Mouse (Mus musculus) lung, postnatal 0 days (tissue): ENCODE measurements around the gene Cracr2b. TPM values are rescaled to one million over a fixed set of nuclear protein-coding genes. Genes with fewer than 3 reads are reported as not detected.

Experiments used
- ATAC-seq: fragments of 200-750 bp; cut with Nextera tagmentation; 2 replicates; pipeline ENCODE4 v1.8.0; 2017; ENCODE audit warnings: moderate library complexity
- DNase-seq: peaks from one replicate; pipeline ENCODE4 v3.0.0-alpha.2; 2016; ENCODE audit warnings: low spot score
- H3K27ac ChIP-seq: fragments of 300-500 bp; sonication (generic); 2 replicates; pipeline ENCODE4 v1.5.1; 2014; ENCODE audit warnings: antibody characterized with exemption, mild to moderate bottlenecking, low read length, mixed read lengths
- H3K27me3 ChIP-seq: fragments of 300-500 bp; sonication (generic); replicated peaks from 2 replicates; pipeline ENCODE4 v1.6.1; 2014; ENCODE audit warnings: low read length, mixed read lengths; ENCODE audit not compliant: insufficient read depth
- H3K36me3 ChIP-seq: fragments of 300-500 bp; sonication (generic); 2 replicates; pipeline ENCODE4 v1.6.1; 2014; ENCODE audit warnings: low read length, mixed read lengths; ENCODE audit not compliant: insufficient read depth
- H3K4me1 ChIP-seq: fragments of 300-500 bp; sonication (generic); 2 replicates; pipeline ENCODE4 v1.6.1; 2014; ENCODE audit warnings: antibody characterized with exemption, low read depth, low read length, mixed read lengths; ENCODE audit not compliant: insufficient read depth
- H3K4me2 ChIP-seq: fragments of 300-500 bp; sonication (generic); replicated peaks from 2 replicates; pipeline ENCODE4 v1.6.1; 2014; ENCODE audit warnings: low read depth, mild to moderate bottlenecking, low read length, moderate library complexity, mixed read lengths
- H3K4me3 ChIP-seq: fragments of 300-500 bp; sonication (generic); 2 replicates; pipeline ENCODE4 v1.5.1; 2014; ENCODE audit warnings: low read depth, low read length
- H3K9ac ChIP-seq: fragments of 300-500 bp; sonication (generic); replicated peaks from 2 replicates; pipeline ENCODE4 v1.6.1; 2014; ENCODE audit warnings: low read depth, mild to moderate bottlenecking
- H3K9me3 ChIP-seq: fragments of 300-500 bp; sonication (generic); 2 replicates; pipeline ENCODE4 v1.6.1; 2016; ENCODE audit warnings: low read length, mixed read lengths
- CTCF ChIP-seq: IDR thresholded peaks from 2 replicates; pipeline ENCODE4 v1.5.1; 2016; ENCODE audit warnings: antibody characterized with exemption, mild to moderate bottlenecking
- EP300 ChIP-seq: IDR thresholded peaks from 2 replicates; pipeline ENCODE4 v1.6.1; 2016; ENCODE audit warnings: antibody characterized with exemption, mild to moderate bottlenecking, control low read depth
- WGBS: fragments of 180-500 bp; shearing (Covaris S2); extraction: QIAGEN DNeasy Blood & Tissue Kit; methylation state at CpG from one replicate; pipeline ENCODE4 v1.1.7; 2014; 5-methylcytosine and 5-hydroxymethylcytosine counted together
- polyA plus RNA-seq: library from polyadenylated mRNA; unstranded; fragments of >200 nt; fragmentation: Nextera tagmentation; extraction: Ambion mirVana; gene quantifications from 2 replicates; pipeline ENCODE4 v1.2.1, GENCODE M21; 2015

The Cracr2b gene
- polyA plus RNA-seq, 1 experiment from 2014 or later, result 74.9 TPM

GRCm38 (mm10) chr7:141495940-141496339 is 35.0 kb downstream of the Cracr2b start:
- Histone ChIP-seq H3K27ac (no peak overlapping the region), H3K4me3 (no peak overlapping the region), H3K4me1 (no peaks in the 10 kb centered on the region), H3K4me2 (no peak overlapping the region), H3K9me3 (no peaks in the 10 kb centered on the region), H3K27me3 (no peaks in the 10 kb centered on the region), H3K9ac (no peak overlapping the region), H3K36me3 (no peaks in the 10 kb centered on the region; the same call in 1 of the 2 replicates)
- no peak for TF ChIP-seq EP300
- no peak for TF ChIP-seq CTCF
- WGBS, result 76% methylated on average over 4 of the region's 4 CpGs
- no peak for ATAC-seq
- no peak for DNase-seq

DNA sequence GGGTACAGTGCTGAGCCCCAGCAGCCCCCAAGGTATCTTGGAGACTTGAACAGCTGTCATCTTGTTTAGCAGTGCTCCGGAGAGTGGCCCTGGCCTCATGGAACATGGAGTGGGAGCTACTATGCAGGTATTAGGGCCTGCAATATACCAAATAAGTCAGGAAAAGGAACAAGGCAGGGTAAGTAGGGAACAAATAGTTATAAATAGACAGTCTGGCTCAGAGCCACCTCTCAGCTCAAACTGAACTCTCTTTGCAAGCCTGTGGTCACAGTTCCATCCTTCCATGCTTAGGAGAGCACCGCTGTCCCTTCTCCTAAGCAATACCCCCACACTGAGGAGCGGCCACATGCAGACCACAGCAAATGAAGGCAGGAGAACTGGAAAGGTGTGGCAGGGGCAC is 36.7 kb downstream of the Cracr2b start:
- Histone ChIP-seq H3K9ac (no peak overlapping the region), H3K4me3 (no peak overlapping the region), H3K4me1 (no peaks in the 10 kb centered on the region), H3K27ac (no peak overlapping the region), H3K9me3 (no peaks in the 10 kb centered on the region), H3K27me3 (no peaks in the 10 kb centered on the region), H3K36me3 (no peaks in the 10 kb centered on the region; the same call in 1 of the 2 replicates), H3K4me2 (no peak overlapping the region)
- DNase-seq (no peak), ATAC-seq (no peak)
- 92% methylated on average over 3 of the region's 3 CpGs for WGBS
- TF ChIP-seq EP300 (no peak), CTCF (no peak)

GRCm38 (mm10) chr7:141501820-141502555 is 41.1 kb downstream of the Cracr2b start:
- H3K9me3 ChIP-seq, result no peaks in the 10 kb centered on the region
- 91% methylated on average over 7 of the region's 7 CpGs for WGBS
- H3K9ac ChIP-seq, result no peak overlapping the region
- H3K4me2 ChIP-seq, result no peak overlapping the region
- DNase-seq, result no peak
- H3K27ac ChIP-seq, result no peak overlapping the region
- no peaks in the 10 kb centered on the region for H3K27me3 ChIP-seq
- H3K4me1 ChIP-seq, result no peaks in the 10 kb centered on the region
- TF ChIP-seq EP300, result no peak
- no peak for TF ChIP-seq CTCF
- ATAC-seq, result no peak
- no peaks in the 10 kb centered on the region for H3K36me3 ChIP-seq
- H3K4me3 ChIP-seq, result no peak overlapping the region

DNA sequence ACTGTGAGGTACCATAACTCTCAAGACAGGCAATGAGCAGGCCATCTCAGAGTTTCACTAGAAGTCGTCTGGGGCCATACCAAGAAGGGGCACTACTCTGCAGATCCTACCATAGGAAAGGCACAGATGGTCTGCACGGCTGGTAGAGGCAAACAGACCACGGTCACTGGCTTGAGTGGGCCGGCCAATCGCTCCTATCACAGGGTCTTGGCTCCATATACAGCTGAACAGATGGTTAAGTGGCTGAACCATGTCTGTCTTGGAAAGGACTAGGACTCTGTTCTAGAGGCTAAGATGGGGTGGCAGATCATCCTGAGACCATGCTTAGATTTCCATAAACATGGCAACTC is 41.6 kb downstream of the Cracr2b start:
- no peak overlapping the region for H3K27ac ChIP-seq
- DNase-seq (no peak), ATAC-seq (no peak)
- 94% methylated on average over 5 of the region's 5 CpGs for WGBS
- no peak overlapping the region for H3K9ac ChIP-seq
- no peaks in the 10 kb centered on the region for H3K4me1 ChIP-seq
- H3K4me2 ChIP-seq, result no peak overlapping the region
- no peaks in the 10 kb centered on the region for H3K27me3 ChIP-seq
- H3K4me3 ChIP-seq, result no peak overlapping the region
- H3K36me3 ChIP-seq, result no peaks in the 10 kb centered on the region
- TF ChIP-seq EP300 (no peak), CTCF (no peak)
- H3K9me3 ChIP-seq, result no peaks in the 10 kb centered on the region

DNA sequence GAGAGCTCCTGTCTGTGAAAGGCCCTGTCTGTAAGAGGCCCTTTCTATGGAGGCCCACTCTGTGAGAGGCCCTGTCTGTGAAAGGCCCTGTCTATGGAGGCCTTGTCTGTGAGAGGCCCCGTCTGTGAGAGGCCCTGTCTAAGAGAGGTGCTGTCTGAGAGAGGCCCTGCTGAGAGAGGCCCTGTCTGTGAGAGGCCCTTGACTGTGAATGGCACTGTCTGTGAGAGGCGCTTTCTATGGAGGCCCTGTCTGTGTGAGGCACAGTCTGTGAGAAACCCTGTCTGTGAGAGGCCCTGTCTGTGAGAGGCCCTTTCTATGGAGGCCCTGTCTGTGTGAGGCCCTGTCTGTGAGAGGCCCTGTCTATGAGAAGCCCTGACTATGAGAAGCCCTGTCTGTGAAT is 45.4 kb downstream of the Cracr2b start:
- Histone ChIP-seq H3K36me3 (no peaks in the 10 kb centered on the region), H3K27me3 (no peaks in the 10 kb centered on the region), H3K9me3 (no peaks in the 10 kb centered on the region), H3K4me1 (no peaks in the 10 kb centered on the region), H3K4me2 (no peak overlapping the region), H3K27ac (no peak overlapping the region), H3K4me3 (no peak overlapping the region), H3K9ac (no peak overlapping the region)
- no peak for ATAC-seq
- TF ChIP-seq CTCF (no peak), EP300 (no peak)
- 76% methylated on average over 2 of the region's 2 CpGs for WGBS
- no peak for DNase-seq

DNA sequence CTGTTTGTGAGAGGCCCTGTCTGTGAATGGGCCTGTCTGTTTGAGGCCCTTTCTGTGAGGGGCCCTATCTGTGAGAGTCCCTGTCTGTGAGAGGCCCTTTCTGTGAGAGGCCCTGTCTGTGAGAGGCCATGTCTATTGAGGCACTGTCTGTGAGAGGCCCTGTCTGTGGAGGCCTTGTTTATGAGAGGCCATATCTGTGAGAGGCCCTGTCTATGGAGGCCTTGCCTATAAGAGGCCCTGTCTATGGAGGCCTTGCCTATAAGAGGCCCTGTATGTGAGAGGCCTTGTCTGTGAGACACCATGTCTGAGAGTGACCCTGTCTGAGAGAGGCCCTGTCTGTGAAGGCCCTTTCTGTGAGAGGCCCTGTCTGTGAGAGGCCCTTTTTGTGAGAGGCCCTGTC is 47.3 kb downstream of the Cracr2b start:
- Histone ChIP-seq H3K4me2 (no peak overlapping the region), H3K27ac (no peak overlapping the region), H3K9me3 (no peaks in the 10 kb centered on the region), H3K4me1 (no peaks in the 10 kb centered on the region), H3K36me3 (no peaks in the 10 kb centered on the region), H3K4me3 (no peak overlapping the region), H3K27me3 (no peaks in the 10 kb centered on the region), H3K9ac (no peak overlapping the region)
- TF ChIP-seq CTCF (no peak), EP300 (no peak)
- DNase-seq (no peak), ATAC-seq (no peak)

DNA sequence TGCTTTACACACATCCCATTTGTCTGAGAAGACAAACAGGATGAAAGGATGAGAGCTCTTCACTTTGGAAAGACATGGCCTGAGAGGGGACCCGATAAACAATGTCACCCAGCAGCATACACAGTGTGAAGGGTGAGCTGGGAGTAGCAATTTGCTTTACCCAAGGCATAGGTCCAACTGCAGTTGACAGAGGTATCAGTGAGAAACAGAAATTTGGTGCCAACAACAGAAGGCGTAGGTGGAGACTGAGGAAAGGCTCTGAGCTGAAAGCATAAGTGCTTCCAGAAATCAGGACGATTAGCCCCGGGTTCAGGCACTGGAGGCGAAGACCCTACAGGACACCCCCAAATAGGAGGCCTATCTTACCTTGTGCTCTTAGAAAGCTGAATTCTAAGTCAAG is 49.3 kb downstream of the Cracr2b start:
- H3K36me3 ChIP-seq, result no peaks in the 10 kb centered on the region
- H3K9me3 ChIP-seq, result no peaks in the 10 kb centered on the region
- H3K27ac ChIP-seq, result no peak overlapping the region
- H3K4me2 ChIP-seq, result no peak overlapping the region
- no peak overlapping the region for H3K9ac ChIP-seq
- H3K27me3 ChIP-seq, result no peaks in the 10 kb centered on the region
- no peaks in the 10 kb centered on the region for H3K4me1 ChIP-seq
- no peak overlapping the region for H3K4me3 ChIP-seq
- DNase-seq, result no peak
- ATAC-seq, result no peak
- no peak for TF ChIP-seq CTCF
- TF ChIP-seq EP300, result no peak
- WGBS, result 89% methylated on average over 5 of the region's 5 CpGs
